Mouse (Mus musculus) erythroblast, embryonic 14.5 days (primary cell): Measurements from ENCODE around the gene Prkacb. TPM values are rescaled to one million over a fixed set of nuclear protein-coding genes. Genes with fewer than 3 reads are reported as not detected.

Experiments
- H3K27me3 ChIP-seq: 2 replicates; pipeline ENCODE4 v1.6.1; 2012; ENCODE audit warnings: inconsistent platforms; ENCODE audit not compliant: control insufficient read depth
- H3K36me3 ChIP-seq: 2 replicates; pipeline ENCODE4 v1.6.1; 2012; ENCODE audit warnings: mild to moderate bottlenecking, inconsistent platforms; ENCODE audit not compliant: control insufficient read depth
- H3K4me1 ChIP-seq: 2 replicates; pipeline ENCODE4 v1.6.1; 2012; ENCODE audit warnings: inconsistent platforms; ENCODE audit not compliant: control insufficient read depth
- H3K4me3 ChIP-seq: replicated peaks from 2 replicates; pipeline ENCODE3; 2012; ENCODE audit warnings: moderate library complexity, mild to moderate bottlenecking, inconsistent platforms
- H3K9me3 ChIP-seq: 2 replicates; pipeline ENCODE4 v1.6.1; 2012; ENCODE audit warnings: low read length, inconsistent platforms, mixed read lengths; ENCODE audit not compliant: control insufficient read depth
- GATA1 ChIP-seq: IDR thresholded peaks from 2 replicates; pipeline ENCODE4 v1.6.1; 2012; ENCODE audit warnings: low read length, inconsistent platforms, mixed read lengths
- TAL1 ChIP-seq: IDR thresholded peaks from 3 replicates; pipeline ENCODE4 v1.6.1; 2012; ENCODE audit warnings: low read length, inconsistent platforms, mixed read lengths
- polyA plus RNA-seq: library from polyadenylated mRNA; stranded (reverse); fragments of >175 nt; gene quantifications from 2 replicates; pipeline ENCODE4 v1.2.3, GENCODE M21; 2012

Prkacb gene
- polyA plus RNA-seq, 1 experiment, result 0.06 TPM

- no peak for TF ChIP-seq TAL1
- no peak for TF ChIP-seq GATA1
Measured at GRCm38 (mm10) chr3:146684811-146685675, 127.7 kb downstream of the Prkacb start, which contains the start of gene Samd13. Gene Samd13 (minus strand): TSS chr3:146685592.

GRCm38 (mm10) chr3:146683095-146683494 lies 129.7 kb downstream of the Prkacb start:
- Histone ChIP-seq H3K36me3 (no peaks in the 10 kb centered on the region), H3K4me1 (peaks cover 15% of the 10 kb centered on the region), H3K4me3 (no peak overlapping the region), H3K9me3 (no peaks in the 10 kb centered on the region), H3K27me3 (peaks cover 41% of the 10 kb centered on the region)
- TF ChIP-seq GATA1, result no peak
- no peak for TF ChIP-seq TAL1

More at GRCm38 (mm10) chr3:146684811-146685675, 127.7 kb downstream of the Prkacb start, which contains the start of gene Samd13:
- peak within 1 kb of the TSS; percentile 54 for H3K4me3 ChIP-seq
- H3K9me3 ChIP-seq, result no peaks in the 10 kb centered on the region
- peaks cover 41% of the 10 kb centered on the region for H3K27me3 ChIP-seq
- H3K4me1 ChIP-seq, result peaks cover 15% of the 10 kb centered on the region
- no peaks in the 10 kb centered on the region for H3K36me3 ChIP-seq

- Histone ChIP-seq H3K4me3 (no peak overlapping the region), H3K9me3 (no peaks in the 10 kb centered on the region), H3K4me1 (peaks cover 15% of the 10 kb centered on the region), H3K27me3 (peaks cover 36% of the 10 kb centered on the region), H3K36me3 (no peaks in the 10 kb centered on the region)
- TF ChIP-seq TAL1 (no peak), GATA1 (no peak)
Measured at GRCm38 (mm10) chr3:146682140-146682651, 130.6 kb downstream of the Prkacb start.

GRCm38 (mm10) chr3:146681696-146682095 lies 131.1 kb downstream of the Prkacb start:
- Histone ChIP-seq H3K36me3 (no peaks in the 10 kb centered on the region), H3K27me3 (peaks cover 36% of the 10 kb centered on the region), H3K4me1 (peaks cover 15% of the 10 kb centered on the region), H3K9me3 (no peaks in the 10 kb centered on the region), H3K4me3 (no peak overlapping the region)
- TF ChIP-seq TAL1 (no peak), GATA1 (no peak)

GRCm38 (mm10) chr3:146680625-146681024 lies 132.2 kb downstream of the Prkacb start:
- Histone ChIP-seq H3K27me3 (peaks cover 26% of the 10 kb centered on the region), H3K4me3 (no peak overlapping the region), H3K36me3 (no peaks in the 10 kb centered on the region), H3K9me3 (no peaks in the 10 kb centered on the region), H3K4me1 (peaks cover 12% of the 10 kb centered on the region)
- TF ChIP-seq TAL1, result no peak
- no peak for TF ChIP-seq GATA1

GRCm38 (mm10) chr3:146679646-146680045 lies 133.1 kb downstream of the Prkacb start:
- TF ChIP-seq TAL1 (no peak), GATA1 (no peak)
- H3K4me3 ChIP-seq, result no peak overlapping the region
- peaks cover 3% of the 10 kb centered on the region for H3K4me1 ChIP-seq
- H3K27me3 ChIP-seq, result peaks cover 16% of the 10 kb centered on the region
- no peaks in the 10 kb centered on the region for H3K36me3 ChIP-seq
- no peaks in the 10 kb centered on the region for H3K9me3 ChIP-seq

Other genes starting within 250 kb of the Prkacb start
- gene Uox, start 242.6 kb downstream of the Prkacb start, polyA plus RNA-seq, result 0.02 TPM in 1 of 2 replicates, not detected in the other
- gene Dnase2b, start 197.4 kb downstream of the Prkacb start, polyA plus RNA-seq, result not detected in 2 replicates
- not detected in 2 replicates for gene 4930503B20Rik, start 161.7 kb downstream of the Prkacb start, polyA plus RNA-seq
- not detected in 2 replicates for gene Samd13, start 127.4 kb downstream of the Prkacb start, polyA plus RNA-seq
- not detected in 2 replicates for gene Ttll7, start 39.4 kb upstream of the Prkacb start, polyA plus RNA-seq